Mouse (Mus musculus): Measurements from ENCODE around the gene Cdan1.

Gene Cdan1

DNA sequence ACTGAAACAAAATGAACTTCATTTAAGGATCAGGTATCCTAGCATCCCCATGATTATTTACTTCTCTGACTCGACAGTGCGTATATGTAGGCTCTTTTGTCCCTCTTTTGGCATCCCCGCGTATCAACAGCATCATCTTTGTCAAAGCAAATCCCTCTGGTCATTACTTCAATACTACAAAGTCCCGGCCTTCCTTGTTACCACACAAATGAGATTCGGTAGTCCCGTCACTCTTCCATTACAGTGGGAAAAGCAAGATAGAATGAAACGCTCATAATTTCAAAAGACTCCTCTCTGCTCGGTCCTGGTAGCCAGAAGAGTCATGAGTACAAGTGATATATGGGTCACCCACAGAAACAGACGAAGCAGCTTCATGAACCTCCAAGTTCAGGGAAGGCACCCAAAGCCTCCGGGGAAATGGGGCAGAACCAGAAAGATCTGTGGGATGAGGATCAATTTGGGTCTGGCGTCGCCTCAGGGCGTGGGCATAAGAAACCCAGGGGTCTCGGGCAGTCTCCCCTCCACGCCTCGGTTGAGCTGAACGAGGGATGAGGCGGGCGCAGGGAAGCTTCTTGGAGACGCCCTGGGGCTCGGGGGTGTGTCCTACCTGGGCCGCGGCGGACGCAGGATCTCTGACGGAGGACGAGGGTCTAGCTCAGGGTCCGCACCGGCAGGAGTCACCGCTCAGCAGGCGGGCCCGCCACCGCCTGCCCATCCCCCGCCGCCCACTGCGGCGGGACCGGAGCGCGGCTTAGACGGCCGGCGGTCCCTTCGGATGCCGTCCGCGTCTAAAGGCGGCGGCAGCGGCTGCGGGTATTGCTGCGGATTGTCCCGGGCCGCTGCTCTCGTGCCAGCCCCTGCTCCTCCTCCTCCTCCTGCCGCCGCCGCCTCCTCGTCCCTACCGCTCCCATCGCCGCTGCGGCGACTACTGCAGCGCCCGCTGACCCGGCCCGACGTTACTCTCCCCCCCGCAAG lies at the start of gene Cdan1:
Gene Cdan1 (minus strand): TSS at position 680 of the 975 bp plus-strand sequence.
- no peak for DNase-seq (ENCODE audit: low read depth)

DNA sequence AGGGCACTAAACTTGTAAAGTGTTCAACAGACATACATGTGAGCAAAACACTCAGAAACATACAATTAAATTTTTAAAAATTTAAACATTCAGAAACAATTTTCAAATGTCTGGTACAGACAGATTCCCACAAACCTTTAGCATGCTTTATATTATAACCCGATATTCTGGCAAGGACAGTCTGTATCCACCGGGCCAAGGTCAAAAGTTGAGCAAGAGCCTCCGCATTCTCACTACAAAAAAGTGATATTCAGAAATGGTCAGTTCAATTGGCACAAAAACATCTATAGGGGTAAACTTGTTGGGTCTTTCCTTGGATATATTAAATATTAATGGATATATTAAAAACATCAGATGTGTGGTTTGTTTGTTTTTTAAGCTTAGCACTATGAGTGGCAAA lies 46.4 kb upstream of the Cdan1 start:
- no peak for DNase-seq (ENCODE audit: low read depth)

DNA sequence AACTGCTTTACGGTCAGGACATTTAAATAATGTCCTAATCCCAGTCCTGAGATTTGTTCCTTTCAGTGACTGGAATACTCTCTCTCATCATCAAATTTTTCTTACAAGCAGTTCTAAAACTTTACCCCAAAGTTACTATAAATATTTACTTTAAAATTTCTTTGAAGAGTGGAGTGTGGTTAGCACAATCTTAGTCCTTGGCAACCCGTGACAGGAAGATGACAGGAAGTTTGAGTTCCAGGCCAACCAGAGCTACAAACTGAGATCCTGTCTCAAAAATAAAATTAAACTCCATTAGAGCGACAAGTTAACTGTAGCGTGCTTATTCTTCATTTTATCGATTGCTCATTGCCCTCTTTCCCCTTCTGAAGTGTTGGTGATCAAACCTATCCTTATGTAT lies 37.7 kb upstream of the Cdan1 start:
- DNase-seq (ENCODE audit: low read depth), result peak; percentile 36

DNA sequence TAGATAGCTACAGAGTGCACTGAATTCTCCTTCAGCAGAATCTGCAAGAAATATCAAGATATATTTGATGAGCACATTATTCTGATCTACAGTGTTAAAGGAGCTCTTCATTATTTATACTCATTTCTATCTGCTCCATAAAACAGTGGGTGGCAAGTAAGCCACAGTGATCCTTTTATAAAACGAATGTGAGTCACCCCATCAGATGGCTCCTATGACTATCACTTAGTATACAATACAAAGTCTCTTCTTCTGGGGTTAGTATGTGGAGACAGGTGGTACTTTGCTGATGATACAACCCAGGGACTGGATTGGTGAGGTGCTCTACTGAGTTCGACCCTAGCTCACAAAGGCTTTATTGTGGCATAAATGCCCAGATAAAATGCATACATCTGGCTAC lies 23.3 kb upstream of the Cdan1 start:
- no peak for DNase-seq (ENCODE audit: low read depth)

DNA sequence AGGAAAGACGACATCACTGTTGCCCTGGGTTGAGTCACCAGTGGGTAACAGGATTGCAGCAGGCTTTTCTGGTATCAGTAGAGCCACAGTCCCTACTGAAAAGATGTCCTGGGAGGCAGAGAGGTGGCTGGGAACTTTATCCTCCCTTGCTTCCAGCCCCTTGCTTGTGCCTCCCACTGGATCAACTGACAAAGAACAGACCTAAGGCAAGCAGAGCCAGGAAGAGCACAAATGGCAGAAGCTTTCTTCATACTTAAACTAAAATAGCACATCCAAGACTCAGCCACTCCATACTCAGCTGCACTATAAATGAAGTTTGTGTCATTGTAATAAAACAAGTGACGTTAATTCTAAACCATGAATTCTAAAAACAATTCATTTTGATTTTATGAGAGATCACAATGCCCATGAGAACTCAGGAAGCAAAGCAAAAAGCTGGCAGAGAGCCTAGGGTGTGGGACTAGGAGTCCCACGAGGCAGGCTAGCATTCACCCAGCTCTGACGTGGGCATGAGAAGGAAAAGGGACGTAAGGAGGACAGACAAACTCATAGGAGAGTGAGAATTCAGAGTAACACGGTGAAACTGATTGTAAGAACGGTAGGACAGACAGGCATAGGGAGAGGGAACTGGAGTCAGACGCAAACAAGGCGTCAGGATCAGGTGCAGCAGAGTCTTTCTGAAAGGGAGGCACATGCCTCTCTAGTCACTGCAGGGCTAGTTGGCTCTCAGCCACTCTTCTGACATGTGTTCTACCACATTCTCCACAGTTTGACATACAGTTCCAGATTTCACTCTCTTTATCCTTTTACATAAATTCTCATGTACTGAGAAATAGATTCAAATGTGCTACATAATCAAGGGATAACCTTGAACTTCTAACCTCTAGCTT lies 21.8 kb upstream of the Cdan1 start:
- no peak for DNase-seq (ENCODE audit: low read depth)

DNA sequence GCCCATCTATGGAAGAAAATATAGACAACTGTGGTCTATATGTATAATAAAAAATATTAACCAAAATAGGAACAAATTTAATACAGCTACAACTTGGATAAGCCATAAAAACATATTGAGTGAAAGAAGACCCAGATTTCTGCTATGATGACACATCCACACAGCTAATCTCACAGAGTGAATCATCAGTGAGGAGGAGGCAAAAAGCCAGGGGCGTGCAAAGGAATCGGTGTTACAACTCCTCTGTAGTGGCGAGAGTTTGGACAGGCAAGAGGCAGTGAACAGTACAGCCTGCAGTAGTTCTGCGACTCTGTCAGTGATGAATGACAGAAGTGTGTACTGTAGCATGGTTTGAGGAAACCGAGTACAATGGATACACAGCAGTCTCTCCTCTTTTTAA lies 17.4 kb upstream of the Cdan1 start:
- no peak for DNase-seq (ENCODE audit: low read depth)

DNA sequence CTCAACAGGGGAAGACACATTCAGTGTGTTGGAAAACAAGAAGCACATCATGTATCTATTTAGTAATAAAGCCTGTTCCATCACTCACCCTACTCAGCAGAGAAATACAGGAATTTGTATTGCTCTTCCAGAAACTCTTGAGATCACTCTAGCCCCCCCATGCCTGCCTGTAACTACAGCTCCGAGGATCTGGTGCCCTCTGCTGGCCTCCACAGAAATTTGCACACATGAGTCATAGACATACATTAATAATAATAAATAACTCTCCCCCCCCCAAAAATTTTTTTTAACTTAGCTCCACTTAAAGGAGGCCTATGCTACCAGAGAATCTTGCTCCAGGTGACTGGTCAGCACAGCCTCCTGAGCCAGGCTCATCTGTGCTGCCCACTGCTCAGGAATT lies 16.6 kb upstream of the Cdan1 start:
- peak; percentile 66 for DNase-seq (ENCODE audit: low read depth)

DNA sequence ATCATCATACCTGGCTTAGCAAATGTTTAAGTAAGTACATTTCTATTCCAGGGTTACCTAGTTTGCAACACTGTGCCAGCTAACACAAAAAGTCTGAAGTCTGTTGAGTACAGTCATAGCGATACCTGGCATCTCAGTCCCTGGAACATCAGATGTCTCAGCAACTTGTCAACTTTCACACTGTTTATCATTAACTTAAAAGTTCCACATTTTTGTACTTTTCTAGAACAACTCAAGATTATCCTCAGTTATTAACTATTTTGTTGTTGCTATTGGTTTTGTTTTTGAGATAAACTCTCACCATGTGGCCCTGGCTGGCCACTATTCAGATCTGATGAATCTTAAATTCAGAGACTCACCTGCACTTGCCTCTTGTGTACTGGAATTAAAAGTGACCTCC lies 13.5 kb upstream of the Cdan1 start:
- DNase-seq (ENCODE audit: low read depth), result no peak

DNA sequence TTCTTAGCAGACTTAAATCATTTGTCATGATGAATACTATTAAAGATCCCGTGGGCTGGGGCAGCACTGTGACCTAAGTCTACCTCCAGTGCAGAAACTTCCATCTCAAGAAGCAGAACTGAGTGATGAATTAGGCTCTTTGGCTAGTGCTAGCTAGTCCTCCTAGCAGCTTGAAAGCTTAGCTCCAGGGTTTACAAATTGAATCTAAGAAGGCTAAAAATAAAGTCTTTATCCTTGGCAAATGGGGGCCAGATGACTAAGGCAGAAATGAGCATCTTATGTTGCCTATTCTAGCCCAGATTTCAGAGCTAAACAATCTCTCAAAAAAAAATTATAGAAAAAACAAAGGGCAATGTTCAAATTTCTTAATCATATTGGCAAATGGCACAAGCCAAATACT lies 10.8 kb upstream of the Cdan1 start:
- DNase-seq (ENCODE audit: low read depth), result no peak

DNA sequence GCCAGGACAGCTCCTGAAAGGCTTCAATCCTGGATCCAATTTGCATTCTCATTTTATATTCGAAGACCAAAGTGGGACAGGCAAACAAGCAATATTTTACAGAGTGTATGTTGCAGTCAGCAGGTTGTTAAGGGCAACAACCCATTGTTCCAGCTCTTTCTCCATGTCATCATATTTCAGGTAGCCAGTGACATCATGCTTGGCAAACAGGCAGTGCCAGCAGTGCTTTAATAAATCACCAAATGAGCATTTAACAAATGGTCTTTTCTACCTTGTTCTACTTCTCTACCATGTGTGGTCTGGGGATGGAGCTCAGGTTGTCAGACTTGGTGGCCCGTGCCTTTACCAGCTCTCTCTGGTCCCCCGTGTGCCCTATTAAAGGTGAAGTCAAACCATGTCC lies 8.2 kb upstream of the Cdan1 start:
- DNase-seq (ENCODE audit: low read depth), result no peak

DNA sequence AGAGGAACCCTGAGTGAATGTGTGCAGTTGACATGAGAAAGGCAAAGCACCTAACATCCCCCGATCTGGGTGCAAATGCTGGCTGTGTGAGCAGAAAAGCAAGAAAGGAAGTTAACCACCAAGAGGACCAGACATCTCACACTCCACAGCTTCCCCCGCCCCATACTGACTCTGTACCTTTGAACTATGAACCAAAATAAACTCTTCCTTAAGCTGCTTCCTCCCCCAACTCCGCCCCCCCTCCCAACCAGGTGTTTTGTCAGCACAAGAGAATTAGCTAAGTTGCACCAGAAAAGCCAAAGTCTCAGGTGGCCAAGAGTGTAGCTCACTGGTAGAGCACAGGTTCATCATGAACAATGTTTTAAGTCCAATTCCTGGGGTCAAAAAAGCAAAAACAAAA lies 3.2 kb upstream of the Cdan1 start:
- peak; percentile 36 for DNase-seq (ENCODE audit: low read depth)

DNA sequence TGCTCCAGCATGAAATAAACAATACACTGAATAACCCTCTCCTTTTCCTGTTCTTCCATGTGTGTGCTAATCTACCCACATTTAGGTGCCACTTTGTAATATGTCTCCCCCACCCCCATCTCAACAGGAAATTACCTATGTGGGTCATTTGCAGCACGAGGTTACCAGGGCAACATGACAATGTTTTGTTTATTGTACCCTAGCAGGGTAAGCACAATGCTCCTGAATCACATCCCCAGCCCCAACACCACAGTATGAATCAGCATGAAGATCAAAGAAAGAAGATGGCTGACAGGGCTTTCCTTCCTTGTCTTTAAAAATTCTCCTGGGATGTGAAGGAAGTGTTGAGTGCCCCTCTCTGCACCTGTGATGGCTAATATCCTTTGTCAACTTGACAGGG lies 2.7 kb upstream of the Cdan1 start:
- peak; percentile 74 for DNase-seq (ENCODE audit: low read depth)

DNA sequence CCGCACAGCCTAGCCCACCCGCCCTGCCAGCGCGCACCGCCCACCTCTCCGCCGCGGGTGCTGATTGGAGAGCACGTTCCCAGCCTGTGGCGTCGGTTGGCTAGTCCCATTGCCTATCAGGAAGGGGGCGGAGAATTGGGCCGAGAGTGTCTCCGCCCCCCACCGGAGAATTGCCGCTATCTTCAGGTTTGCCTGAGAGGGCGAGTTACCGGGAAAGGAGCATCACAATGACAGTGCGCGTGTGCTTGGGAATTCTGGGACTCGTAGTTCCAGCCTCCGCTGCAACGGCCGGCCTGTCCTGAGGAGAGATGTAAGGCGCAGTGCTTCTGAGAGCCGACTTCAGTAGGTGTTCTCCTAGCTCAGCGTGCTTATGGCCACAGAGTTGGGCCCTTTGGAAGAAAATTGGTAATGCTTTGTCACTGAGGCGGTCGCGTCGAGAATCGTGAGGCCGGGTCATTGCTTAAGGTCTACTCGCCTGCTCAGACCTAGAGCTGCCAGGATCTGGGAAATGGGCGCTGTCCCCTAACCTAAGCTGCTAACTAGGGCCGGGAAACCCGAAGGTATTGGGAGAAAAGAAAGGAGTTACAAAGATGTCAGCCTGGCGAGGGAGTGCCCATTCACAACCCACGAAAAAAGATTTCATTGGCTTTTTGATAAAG lies 625 bp upstream of the Cdan1 start, which contains the start of gene Ttbk2:
Gene Ttbk2 (minus strand): TSS at position 181 of the 659 bp plus-strand sequence.
- DNase-seq (ENCODE audit: low read depth), result peak; percentile 97

DNA sequence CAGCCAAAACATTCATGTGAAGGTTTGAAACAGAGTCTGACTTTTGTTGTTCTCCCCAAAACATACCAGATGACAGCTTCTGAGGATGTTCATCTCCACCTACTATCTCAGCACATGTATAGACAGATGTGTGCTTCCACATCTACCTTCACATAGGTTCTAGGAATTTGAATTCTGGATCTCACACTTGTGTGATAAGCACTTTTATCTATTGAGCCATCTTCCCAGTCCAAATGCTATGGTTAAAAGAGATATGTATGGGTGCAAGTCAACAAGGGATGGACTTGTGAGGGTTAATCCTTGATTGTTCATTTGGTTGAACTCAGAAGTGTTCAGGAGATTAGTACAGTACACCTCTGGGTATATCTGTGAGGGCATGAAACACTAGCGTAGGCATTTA lies 4.6 kb downstream of the Cdan1 start:
- no peak for DNase-seq (ENCODE audit: low read depth)

DNA sequence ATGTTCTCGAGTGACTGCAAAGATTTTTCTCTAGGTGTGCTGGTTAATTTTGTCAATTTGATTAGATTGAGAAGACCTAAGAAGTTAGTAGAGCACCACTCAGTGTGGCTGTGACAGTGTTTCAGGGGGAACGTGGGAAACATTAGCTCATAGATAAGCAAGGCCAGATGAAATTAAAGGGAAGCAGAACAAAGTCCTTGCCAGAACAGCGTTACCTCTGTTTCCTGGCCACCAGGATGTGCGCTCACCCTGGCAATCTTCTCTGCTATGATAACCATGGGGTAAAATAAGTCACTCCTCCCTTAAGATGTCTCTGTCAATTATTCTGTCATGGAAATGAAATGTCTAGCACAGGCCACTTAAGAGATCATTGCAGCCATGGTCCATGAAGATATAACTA lies 5.9 kb downstream of the Cdan1 start:
- no peak for DNase-seq (ENCODE audit: low read depth)

DNA sequence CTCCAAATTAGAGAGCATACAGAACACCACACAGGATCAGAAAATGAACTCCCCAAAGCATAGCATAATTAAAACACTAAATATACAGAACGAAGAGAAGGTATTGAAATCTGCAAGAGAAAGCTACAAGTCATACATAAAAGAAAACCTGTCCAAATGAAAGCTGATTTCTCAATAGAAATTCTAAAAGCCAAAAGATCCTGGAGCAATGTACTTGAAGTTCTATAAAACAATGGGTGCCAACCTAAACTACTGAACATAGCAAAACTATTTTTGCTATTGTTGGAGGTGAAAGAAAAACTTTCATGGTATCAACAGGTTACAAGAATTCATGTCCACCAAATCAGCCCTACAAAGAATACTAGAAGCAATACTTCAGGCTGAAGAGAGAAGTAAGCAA lies 8.7 kb downstream of the Cdan1 start:
- DNase-seq (ENCODE audit: low read depth), result no peak

DNA sequence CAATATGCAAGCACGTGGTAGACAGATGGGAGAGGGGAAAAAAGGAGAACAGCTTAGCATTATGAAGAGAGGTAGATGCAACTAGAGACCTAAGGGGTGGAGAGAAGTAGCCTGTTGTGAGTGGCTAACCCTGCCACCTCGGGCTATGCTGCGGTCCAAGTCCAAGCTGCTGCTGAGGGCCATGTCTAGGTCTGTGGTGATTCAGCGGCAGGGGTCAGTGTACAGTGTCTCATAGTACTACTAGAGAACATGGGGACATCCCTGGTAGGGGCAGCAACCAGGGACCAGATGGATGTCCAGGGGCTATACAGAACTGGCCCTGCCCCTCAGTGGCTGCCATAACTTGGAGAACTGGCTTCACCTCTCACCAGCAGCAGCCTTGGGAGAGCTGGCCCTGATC lies 14.8 kb downstream of the Cdan1 start:
- no peak for DNase-seq (ENCODE audit: low read depth)

DNA sequence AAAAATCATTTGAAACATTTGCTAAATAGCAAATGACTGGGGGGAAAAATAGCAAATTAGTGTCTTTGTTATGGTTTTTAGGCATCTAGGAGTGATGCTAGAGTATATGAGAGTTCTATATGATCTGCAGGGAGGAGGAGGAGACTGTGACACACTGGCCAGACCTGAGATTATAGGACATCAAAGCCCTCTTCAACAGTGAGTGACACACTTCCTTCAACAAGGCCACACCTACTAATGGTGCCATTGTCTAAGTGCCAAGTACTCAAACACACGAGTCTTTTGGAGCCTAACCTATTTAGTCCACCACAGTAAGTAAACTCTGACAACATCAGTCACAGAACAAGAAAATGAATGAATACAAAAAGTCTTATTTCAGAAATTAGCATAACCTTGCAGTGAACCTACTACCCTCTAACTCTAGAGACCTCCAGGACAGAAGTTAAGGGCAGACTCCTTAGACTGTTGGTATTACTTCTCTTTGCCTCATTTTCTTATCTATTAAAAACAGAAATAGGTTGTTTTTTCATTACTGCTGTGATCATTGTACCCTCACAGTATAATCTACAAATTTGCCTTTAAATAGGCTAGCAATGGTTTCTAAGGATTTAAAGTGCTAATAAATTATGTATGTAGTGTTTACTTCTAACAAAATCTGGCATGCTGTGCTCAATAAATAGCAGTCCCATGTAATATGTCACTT lies 22.8 kb downstream of the Cdan1 start:
- no peak for DNase-seq (ENCODE audit: low read depth)

DNA sequence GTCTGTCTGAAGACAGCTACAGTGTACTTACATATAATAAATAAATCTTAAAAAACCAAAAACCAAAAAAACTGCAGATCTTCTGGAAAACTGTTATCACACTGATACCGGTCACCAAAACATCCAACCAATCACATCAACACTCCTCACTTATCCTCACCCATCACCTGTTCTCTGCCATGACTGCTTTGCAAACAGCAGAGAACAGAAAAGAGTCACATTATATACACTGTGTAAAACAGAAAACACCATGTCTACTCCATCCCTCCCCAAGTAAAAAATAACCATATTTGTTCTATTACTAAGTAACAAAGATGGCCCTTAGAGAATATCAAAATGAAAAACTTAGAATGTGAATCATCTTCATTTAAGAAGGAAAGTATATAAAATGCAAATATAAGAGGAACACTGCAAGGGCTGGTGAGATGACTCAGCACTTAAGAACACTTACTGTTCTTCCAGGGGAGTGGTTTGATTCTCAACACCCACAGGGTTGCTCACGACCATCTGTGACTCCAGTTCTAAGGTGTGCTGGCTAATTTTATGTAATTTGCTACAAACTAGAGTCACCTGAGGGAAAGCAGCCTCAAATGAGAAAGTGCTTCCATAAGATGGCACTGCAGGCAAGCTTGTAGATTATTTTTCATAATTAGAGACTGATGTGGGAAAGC lies 79.5 kb downstream of the Cdan1 start:
- no peak for DNase-seq (ENCODE audit: low read depth)

DNA sequence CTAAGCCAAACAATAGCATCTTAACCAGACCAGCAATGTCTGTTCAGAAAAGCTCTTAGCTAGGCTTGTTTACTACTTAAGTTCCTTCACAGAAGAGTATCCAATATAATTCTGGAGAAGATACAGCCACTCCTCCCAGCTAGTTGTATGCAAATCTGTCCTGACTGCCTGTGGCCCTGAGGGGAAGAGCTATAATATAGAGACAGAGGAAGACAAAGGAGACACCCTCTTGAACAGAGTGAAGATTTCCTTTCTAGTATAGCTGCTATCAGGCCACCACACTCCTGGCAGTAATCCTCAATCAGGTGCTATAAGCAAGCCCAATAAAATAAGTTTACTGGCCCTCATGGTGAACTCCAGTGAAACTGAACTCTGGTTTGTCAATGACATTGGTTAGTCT lies 88.0 kb downstream of the Cdan1 start:
- no peak for DNase-seq (ENCODE audit: low read depth)

DNA sequence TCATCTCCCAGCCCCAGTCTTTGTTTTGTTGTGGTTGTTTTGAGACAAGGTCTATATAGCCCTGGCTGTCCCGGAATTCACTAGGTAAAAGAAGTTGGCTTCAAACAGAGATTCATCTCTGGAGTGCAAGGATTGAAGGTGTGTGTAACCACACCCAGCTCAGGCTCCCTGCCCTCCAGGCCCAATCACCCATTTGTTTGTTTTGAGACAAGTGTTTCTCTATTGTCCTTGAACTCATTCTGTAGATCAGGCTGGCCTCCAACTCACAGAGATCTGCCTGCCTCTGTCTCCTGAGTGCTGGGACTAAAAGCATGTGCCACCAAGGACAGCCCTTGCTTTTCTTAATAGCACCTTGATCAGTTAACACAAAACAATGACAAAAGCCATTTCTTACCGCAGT lies 101.9 kb downstream of the Cdan1 start:
- DNase-seq (ENCODE audit: low read depth), result no peak

All from induced T-regulatory cell, adult 2 months (primary cell).